13 mouse cellular contexts compared by ENCODE assay signal in the genomic region with DNA sequence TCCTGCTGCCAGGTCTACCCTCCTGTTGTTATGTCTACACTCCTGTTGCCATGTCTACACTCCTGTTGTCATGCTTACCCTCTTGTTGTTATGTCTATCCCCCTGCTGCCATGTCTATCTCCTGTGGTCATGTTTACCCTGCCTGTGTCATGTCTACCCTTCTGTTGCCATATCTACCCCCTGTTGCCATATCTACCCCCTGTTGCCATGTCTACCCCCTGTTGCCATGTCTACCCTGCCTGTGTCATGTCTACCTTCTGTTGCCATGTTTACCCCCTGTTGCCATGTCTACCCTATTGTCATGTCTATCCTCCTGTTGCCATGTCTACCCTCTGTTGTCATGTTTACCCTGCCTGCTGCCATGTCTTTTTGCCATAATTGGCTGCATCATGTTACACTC.
DNase-seq lines count a peak whose midpoint lies in the region; ATAC-seq lines count a peak whose summit lies in the region.
"Had no signal": no experiment of that assay in that cellular context is flagged by ENCODE, and none has a peak within 500 bp of the region (broad histone marks: within the 10 kb centered on the region; RNA-seq: fewer than 3 reads in every experiment).

No protein-coding gene starts in this region.

- DNase-seq in adrenal gland, postnatal 14 days, result peak; percentile 17
- no peak for DNase-seq in adrenal gland, adult 8-10 months
- DNase-seq in heart, postnatal 4 days, result peak; percentile 29
- DNase-seq in heart, adult 18-20 months, result no peak
- DNase-seq in ovary, adult 18-20 months (ENCODE audit: low spot score), result peak; percentile 35
- DNase-seq in ovary, postnatal 14 days (ENCODE audit: low spot score), result no peak
- DNase-seq: cerebellum, adult 8-10 months; left cerebral cortex, postnatal 4 days; lung, embryonic 14.5 days; right cerebral cortex, postnatal 25 days had no signal

- peak; percentile 44 for ATAC-seq in neutrophil, adult 5-6 weeks (ENCODE audit: extremely low read depth, insufficient number of reproducible peaks, low FRiP score, poor library complexity, severe bottlenecking)
- no peak for ATAC-seq in inflammation-experienced regulatory T-cells, adult 6 months
- ATAC-seq: intestine, postnatal 0 days had no signal

Comparison
In these comparisons a context has a peak if more than half of its experiments do, and no peak if none do; other contexts are left out.
1. DNase-seq: peak in adrenal gland, postnatal 14 days (single experiment), heart, postnatal 4 days (single experiment) and ovary, adult 18-20 months (single experiment); none in adrenal gland, adult 8-10 months (single experiment), heart, adult 18-20 months (0 of 2) and ovary, postnatal 14 days (single experiment).